Mouse (Mus musculus) adrenal gland, postnatal 36 days (tissue): ENCODE data around the gene Snrpd2. TPM values are rescaled to one million over a fixed set of nuclear protein-coding genes. Genes with fewer than 3 reads are reported as not detected.
"Not testable (repeated sequence)": the region's sequence is repeated elsewhere in the genome, so short reads cannot be mapped to it uniquely, and the experiment has no call there.

Experiments
- DNase-seq, 2 experiments: peaks; one replicate each; pipeline ENCODE4 v3.0.0; 2021; ENCODE audit warnings: mixed read lengths in 1 of 2
- total RNA-seq, 2 experiments: library from RNA; stranded (reverse); gene quantifications; 2 replicates each; pipeline ENCODE4 v1.2.3; 2021

Gene Snrpd2
- total RNA-seq, 2 experiments from 2014 or later = 96.5 to 105 TPM

DNA sequence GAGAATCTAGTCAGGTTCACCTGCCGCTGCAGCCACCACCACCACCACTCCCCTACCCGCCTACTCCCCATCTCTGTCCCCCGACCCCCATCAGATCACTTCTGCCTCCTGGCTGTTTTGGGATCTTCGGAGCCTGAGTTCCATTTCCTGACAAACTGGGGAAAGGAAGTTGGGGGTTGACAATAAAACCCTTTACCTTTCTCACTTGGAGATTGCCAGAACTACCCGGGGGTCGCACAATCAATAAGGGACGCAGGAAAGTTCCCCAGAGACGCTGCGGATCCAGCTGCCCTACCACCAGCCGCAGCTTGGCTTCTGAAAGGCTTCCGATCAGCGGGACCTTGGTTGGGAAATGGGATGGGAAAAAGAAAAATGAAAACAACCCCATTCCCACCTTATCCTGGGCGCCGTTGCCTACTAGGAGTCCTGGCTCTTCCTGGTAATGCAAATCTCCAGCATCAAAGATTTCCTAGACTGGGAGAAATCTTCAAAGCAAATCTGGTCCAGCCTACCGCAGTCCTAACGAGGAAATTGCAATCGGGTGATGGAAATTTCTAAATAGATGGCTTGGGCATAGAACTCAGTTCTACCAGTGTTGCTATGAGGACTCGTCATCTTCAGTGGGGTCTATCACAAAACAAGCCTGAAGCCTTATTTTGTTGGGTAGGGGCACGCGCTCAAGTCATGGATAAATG, 1.2 kb upstream of the Snrpd2 start:
- no peak for DNase-seq

DNA sequence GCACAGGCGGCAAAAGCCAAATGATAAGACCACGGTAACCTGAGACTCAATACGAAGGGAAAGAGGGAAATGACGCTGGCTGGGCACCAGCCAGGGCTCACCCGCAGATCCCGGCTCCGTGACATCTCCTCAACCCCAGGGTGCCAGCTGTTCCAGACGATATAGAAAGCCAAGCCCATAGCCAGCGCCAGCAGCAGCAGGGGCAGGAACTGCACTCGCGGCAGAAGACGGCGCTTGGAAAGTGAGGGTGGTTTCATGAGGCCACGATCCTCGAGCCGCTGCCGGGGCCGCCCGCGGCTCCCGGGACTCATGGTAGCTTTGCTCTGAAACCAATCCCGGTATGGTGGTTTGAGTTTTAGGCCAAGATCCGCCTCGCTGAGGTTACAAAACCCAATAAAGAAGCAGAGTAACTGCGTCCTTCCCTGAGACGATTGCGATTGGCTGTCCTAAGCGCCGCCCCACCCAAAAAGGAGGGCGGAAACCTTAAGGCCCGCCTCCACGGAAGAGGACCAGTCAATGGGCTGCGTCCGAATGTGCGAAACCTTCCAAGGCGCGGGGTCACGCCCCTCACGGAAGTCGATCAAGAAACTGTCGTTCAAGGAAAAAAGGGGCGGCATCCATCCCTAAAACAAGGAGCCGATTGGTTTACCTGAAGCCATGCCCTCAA, 514 bp upstream of the Snrpd2 start, which contains the start of gene Qpctl:
Gene Qpctl (minus strand): TSS at position 417 of the 667 bp plus-strand sequence.
- DNase-seq = peak; percentile 98

- not testable (repeated sequence) for DNase-seq
Observed at GRCm38 (mm10) chr7:19151121-19151520, 1.6 kb downstream of the Snrpd2 start.

GRCm38 (mm10) chr7:19154796-19155195, 5.3 kb downstream of the Snrpd2 start:
- DNase-seq = no peak

DNA sequence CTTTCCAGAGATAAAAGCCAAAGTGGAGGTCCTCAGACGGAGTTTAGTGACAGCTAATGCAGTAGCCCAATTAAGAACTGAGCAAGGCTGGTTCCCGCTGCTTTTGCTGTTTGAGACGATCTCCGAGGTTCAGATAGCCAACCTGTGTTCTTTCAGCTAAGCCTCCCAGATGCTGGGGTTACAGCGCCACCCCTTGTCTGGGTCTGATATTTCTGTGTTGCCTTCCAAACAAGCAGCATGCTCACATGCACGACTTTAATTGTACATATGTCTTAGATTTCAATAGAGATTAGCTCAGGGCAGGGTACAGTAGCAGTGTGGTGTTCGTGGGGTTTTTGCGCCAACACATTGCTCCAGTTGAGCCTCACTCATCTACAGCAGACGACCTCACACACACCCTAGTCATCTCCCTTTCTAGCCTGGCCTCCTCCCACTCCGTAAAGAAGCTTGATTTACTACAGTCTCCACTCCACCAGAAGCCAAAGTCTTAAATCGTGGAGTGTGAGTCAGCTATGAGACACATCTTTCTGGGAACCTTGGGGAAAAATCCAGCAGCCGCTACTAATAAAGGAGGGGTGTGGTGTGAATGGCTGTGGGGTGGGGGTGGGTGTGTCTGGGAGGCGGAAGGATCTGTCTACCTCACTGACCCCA, 6.4 kb downstream of the Snrpd2 start:
- DNase-seq = peak; percentile 66 to 68

- peak; percentile 93 to 95 for DNase-seq
Observed at GRCm38 (mm10) chr7:19157160-19157800, 7.8 kb downstream of the Snrpd2 start.

DNA sequence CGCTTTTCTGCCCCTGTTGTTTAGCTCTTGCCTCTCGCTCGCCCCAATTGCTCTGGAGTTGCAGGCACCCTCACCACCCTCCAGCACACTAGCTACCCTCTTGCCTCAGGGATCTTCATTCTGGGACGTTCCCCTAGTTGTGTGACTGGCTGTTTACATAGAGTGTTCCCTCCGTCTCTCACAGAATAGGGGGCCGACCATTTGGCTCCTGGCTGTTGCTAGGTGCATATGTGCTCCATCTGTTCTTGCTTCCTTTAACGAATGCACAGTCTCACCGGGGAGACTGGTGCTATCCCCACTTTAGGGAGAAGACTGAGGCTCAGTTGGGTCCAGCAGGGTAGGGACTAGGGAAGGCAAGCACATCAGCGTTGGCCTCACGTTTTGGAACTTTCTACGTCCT, 9.1 kb downstream of the Snrpd2 start:
- DNase-seq = no peak

- no peak for DNase-seq
Observed at GRCm38 (mm10) chr7:19159411-19159810, 9.9 kb downstream of the Snrpd2 start.

DNA sequence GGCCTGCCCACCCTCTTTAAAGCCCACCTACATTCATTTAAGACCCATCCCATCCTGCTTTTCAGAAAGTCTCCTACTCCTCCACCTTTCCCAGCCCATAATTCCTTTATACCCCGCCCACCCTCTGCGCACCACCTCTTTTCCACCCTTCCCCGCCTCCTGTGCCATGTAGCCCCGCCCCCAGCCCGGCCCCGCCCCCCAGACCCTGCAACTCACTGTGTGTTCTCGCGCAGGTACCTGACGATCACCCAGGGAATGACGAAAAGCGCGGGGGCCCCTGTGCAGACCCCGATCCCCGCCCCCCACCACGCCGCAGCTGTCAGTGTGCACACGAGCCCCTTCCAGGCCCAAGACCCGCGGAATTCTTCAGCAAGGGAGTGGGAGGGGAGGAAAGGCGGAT, 10.6 kb downstream of the Snrpd2 start:
- DNase-seq = no peak

GRCm38 (mm10) chr7:19162928-19163327, 13.4 kb downstream of the Snrpd2 start:
- DNase-seq = no peak

DNA sequence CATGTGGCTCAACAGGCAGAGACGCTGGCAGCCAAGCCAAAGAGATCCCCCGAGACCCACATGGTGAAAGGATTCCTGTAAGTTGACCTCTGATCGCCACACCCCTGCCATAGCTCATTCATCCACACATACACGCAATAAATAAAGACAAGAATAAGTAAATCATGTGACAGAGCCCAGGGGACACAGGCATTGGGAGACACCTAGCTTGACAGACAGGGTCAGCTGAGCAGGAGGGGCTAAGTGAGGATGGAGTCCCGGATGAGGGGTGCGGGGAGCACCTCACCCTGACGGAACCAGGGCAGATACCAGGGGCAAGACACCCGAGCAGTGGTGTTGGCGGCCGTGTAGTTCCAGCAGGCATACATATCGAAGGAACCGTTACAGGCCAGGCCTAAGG, 14.2 kb downstream of the Snrpd2 start:
- DNase-seq = no peak

GRCm38 (mm10) chr7:19164189-19164588, 14.7 kb downstream of the Snrpd2 start:
- DNase-seq = no peak

DNA sequence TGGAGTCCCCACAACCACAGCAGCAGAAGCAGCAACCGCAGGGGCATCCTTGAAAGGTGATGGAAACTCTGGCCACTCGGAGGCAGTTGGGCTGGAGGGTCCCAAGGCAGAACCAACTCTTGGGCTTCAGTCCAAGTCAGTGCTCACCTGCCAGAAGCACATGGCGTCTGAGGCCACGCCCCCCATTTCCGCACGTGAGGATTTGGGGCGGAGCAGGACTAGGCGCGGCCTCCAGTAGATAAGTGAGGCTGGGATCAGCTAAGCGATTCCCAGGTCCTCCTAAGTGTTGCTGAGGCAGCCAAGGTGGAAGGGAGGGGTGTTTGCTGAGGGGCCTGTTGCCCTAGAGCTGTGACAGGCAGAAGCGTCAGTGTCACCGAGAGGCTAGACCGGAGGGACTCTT, 15.5 kb downstream of the Snrpd2 start:
- DNase-seq = no peak

DNA sequence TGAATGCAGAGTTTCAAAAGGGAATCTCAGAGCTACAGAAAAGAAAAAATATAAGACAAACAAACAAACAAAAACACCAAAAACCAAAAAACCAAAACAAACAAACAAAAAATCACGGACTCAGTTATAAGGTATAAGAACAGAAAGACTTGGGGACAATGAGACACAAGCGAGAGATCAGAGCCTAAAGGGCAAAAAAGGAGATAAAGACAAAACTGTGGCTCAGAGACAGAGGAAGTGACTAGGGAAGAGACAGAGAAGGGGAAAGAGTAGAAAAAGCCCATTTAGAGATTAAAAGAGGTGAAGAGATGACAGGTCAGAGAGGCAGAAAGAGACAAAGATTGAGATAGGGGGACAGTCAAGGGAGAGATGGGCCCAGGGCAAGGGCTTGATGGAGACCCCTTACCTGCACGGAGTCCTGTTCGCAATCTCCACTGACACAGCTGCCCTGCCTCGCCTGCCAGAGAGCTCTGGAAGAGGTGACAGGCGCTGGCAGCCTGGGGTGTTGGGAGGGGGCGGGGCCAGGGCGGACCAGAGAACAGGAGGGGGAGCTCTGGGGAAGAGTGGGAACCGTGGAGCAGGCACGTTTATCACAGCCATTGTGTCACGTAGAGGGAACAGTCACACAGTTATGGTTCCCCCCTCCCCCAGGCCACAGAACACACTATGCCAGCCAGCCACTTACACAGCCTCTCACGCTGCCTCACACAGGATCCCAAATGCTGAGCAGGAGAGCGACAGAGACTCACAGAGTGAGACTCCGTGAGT, 16.3 kb downstream of the Snrpd2 start, which contains the start of gene Gipr:
Gene Gipr (minus strand): TSS at position 472 of the 768 bp plus-strand sequence.
- no peak for DNase-seq

GRCm38 (mm10) chr7:19166990-19167389, 17.5 kb downstream of the Snrpd2 start:
- DNase-seq = no peak

DNA sequence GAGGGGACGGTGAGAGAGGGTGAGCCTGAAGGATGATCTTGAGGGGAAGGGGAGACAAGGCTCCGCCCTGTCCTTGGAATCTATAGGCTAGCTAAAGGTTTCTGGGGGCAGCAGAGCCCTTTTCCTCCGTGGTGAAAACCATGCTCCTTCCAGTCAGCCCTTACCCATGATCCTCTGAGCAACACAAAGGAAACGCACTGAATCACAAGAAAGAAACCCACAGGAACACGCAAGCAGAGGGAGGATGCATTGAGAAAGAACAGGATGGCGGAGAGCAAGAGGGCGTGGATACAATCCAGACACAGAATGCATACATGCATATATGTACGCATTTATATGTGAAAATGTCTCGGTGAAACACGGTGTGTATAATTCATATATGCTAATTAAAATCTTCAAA, 20.0 kb downstream of the Snrpd2 start:
- DNase-seq = no peak

DNA sequence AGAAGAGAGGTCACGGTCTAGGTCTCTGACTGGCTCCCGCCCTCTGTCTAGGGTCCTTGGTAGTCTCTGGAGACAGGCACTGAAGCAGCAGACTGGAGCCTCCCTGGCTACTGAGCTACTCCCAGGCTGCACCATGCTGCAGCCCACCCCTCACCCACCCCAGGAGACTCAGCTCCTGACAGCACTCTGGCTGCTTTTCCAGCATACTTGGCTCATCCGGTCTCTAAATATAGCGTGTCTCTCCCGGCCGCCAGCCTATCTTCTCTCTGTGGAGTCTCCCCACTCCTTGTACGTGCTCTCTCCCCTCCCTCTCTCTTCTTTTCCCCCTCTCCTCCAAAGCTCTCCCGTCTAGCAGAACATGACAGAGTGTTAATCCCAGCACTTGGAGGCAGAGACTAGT, 20.6 kb downstream of the Snrpd2 start:
- DNase-seq = no peak

DNA sequence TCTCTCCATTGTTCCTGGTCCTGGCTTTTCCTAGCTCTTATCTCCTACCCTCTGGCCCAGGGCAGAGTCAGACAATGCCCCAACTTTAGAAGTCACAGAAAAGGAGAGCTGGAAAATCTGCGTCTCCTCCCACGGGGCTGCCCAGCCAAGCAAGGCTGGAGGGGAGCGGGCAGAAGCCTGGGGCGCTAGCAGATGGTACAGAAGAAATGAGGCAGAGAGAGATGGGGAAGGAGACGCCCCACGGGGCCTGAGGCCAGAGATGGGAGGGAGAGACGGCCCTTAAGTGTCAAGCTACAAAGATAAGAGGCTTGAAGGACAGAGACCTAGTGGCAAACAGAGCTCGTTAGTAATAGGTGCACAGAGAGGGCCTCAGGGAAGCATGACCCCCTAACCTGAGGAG, 22.3 kb downstream of the Snrpd2 start:
- no peak for DNase-seq

- peak; percentile 79 to 89 for DNase-seq
Observed at GRCm38 (mm10) chr7:19172874-19173273, 23.4 kb downstream of the Snrpd2 start.

DNA sequence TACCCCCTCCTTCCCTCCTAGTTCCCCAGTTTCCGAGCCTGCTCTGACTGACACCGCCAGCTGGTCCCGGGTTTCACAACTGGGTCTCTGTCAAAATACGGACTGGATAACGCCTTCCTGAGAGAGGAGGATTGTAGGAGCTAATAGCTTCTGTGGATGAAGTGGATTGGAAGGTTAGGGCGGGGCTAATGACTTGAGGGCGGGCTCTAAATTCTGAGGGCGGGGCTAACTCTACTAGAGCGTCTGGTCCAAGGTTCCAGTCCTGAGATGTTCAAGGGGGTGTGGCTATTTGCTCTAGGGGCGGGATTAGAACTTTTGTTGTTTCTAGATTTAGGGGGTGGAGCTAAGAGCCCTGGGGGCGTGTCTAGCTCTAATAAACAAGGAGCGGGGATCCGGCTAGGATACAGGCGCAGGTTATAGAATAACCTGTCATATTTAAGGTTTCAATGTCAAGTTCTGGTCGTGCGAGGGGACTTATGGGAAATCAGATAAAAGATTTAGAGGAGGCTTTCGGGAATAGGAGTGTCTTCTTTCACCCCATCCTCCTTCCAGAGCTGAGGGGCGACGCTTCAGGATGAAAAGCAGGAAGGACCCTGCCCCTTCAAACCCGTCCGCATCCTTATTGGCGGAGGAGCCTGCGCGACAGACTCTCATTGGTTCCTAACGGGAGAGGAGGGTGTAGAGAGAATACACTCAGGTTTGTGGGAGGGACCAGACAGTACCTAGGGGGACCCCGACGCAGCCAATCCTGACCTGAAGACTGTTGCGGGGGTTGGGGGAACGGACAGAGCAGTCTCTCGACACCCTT, 26.4 kb downstream of the Snrpd2 start, which contains the start of gene Eml2:
Gene Eml2 (plus strand): TSS at position 714 of the 808 bp plus-strand sequence.
- DNase-seq = peak in 1 of 2 experiments; percentile 37

DNA sequence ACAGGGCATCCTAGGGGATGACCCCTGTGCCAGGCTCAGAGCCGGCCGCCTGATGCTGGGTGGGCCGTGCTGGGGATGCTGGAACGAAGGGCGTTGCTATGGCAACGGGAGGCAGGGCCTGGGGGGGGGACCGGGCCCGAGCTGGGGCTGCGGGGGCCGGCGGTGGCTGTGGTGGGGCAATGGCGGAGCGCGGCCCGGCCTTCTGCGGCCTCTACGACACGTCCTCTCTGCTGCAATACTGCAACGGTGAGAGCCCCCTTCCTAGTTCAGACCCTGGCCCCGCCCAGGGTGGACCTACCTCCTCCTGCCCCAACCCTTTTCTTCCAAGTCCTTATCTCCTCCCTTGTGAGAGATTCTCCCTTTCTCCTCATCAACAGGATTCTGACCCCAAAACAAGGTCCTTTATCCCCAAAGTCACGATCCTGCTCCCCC, 27.0 kb downstream of the Snrpd2 start:
- DNase-seq = no peak
